7 mouse cellular contexts compared by ENCODE assay signal in the genomic region with DNA sequence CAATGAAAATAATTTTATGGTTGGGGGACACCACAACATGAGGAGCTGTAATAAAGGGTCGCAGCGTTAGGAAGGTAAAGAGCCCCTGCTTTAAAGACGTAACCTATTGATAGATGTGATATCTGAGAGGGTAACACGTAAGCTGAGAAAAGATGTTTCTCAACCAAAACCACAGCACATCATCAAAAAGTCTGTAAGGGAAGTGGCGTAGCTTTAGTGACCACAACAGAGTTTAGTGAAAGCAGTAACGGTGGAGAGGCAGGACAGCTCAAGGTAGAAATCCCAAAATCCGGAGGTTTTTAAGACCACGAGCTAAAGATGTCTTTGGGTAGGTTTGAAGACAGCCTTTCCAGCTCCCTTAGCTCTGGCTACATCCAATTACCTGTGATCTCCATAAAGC. TPM values are rescaled to one million over a fixed set of nuclear protein-coding genes. Genes with fewer than 3 reads are reported as not detected.
DNase-seq lines count a peak whose midpoint lies in the region; ATAC-seq and TF ChIP-seq lines count a peak whose summit lies in the region.

No protein-coding gene starts in this region.

- peak overlapping the region; percentile 99 for H3K27ac ChIP-seq in kidney, postnatal 0 days
- H3K27ac ChIP-seq in intestine, postnatal 0 days (ENCODE audit: low read depth, low read length): peak overlapping the region; percentile 98; the same call in 1 of the 2 replicates
- H3K27ac ChIP-seq in small intestine, adult 2 months (ENCODE audit: insufficient read depth, low read depth, low read length): peak overlapping the region; percentile 100

- H3K4me3 ChIP-seq in kidney, postnatal 0 days (replicated peaks; ENCODE audit: low read depth, low read length): no peak overlapping the region
- no peak overlapping the region for H3K4me3 ChIP-seq in intestine, postnatal 0 days (ENCODE audit: low read depth, low read length)
- H3K4me3 ChIP-seq in small intestine, adult 2 months (ENCODE audit: low read depth, low read length): no peak overlapping the region

- 89% methylated on average over 8 of the region's 8 CpGs for WGBS in kidney, postnatal 0 days
- WGBS in intestine, postnatal 0 days: 93% methylated on average over 8 of the region's 8 CpGs
- WGBS in small intestine, adult 2 months: 93% methylated on average over 8 of the region's 8 CpGs

- TF ChIP-seq CTCF in kidney, postnatal 0 days (IDR thresholded peaks at IDR 0.05; ENCODE audit: low read depth): no peak
- no peak for TF ChIP-seq CTCF in intestine, postnatal 0 days (IDR thresholded peaks at IDR 0.05; ENCODE audit: low read depth)
- no peak for TF ChIP-seq CTCF in small intestine, adult 2 months (IDR thresholded peaks at IDR 0.05; ENCODE audit: extremely low read depth, insufficient read length, insufficient replicate concordance, low read depth, low read length)

- DNase-seq in kidney, postnatal 0 days (ENCODE audit: low spot score): no peak
- no peak for DNase-seq in kidney, postnatal 14 days
- no peak for DNase-seq in layer of hippocampus, postnatal 36 days
- DNase-seq in left cerebral cortex, adult 11 months (ENCODE audit: low spot score): no peak

- peak overlapping the region; percentile 68; the same call in 1 of the 2 replicates for H3K4me2 ChIP-seq in kidney, postnatal 0 days (ENCODE audit: low read length)
- peak overlapping the region; percentile 72; the same call in 1 of the 2 replicates for H3K4me2 ChIP-seq in intestine, postnatal 0 days (replicated peaks; ENCODE audit: low read depth)

- H3K36me3 ChIP-seq in kidney, postnatal 0 days (ENCODE audit: insufficient read depth, low read length): no peaks in the 10 kb centered on the region
- 0 out of 2 replicates have a peak, but pooled peaks cover 4% of the 10 kb centered on the region for H3K36me3 ChIP-seq in intestine, postnatal 0 days (ENCODE audit: control insufficient read depth, insufficient read depth)
- peaks cover 6% of the 10 kb centered on the region for H3K36me3 ChIP-seq in small intestine, adult 2 months (ENCODE audit: control insufficient read depth, insufficient read depth, low read length)

- ATAC-seq in kidney, postnatal 0 days (replicated peaks; ENCODE audit: low FRiP score, low read depth): no peak
- ATAC-seq in common myeloid progenitor, adult 5-6 weeks (replicated peaks; ENCODE audit: low read depth, poor library complexity, severe bottlenecking): peak; percentile 17
- ATAC-seq in intestine, postnatal 0 days: no peak

- H3K27me3 ChIP-seq in kidney, postnatal 0 days (ENCODE audit: insufficient read depth, low read length): no peaks in the 10 kb centered on the region
- H3K27me3 ChIP-seq in intestine, postnatal 0 days (replicated peaks; ENCODE audit: control insufficient read depth, insufficient read depth, low read length): no peaks in the 10 kb centered on the region
- H3K27me3 ChIP-seq in small intestine, adult 2 months (ENCODE audit: control insufficient read depth, insufficient read depth, low read length): no peaks in the 10 kb centered on the region; the same call in 1 of the 2 replicates

- H3K9ac ChIP-seq in kidney, postnatal 0 days (ENCODE audit: low read depth, low read length): no peak overlapping the region
- H3K9ac ChIP-seq in intestine, postnatal 0 days (ENCODE audit: low read depth, low read length): no peak overlapping the region

- no peaks in the 10 kb centered on the region for H3K9me3 ChIP-seq in kidney, postnatal 0 days (replicated peaks; ENCODE audit: low read length)
- no peaks in the 10 kb centered on the region for H3K9me3 ChIP-seq in intestine, postnatal 0 days (ENCODE audit: control insufficient read depth)

- TF ChIP-seq POLR2A in small intestine, adult 2 months (IDR thresholded peaks at IDR 0.05; ENCODE audit: low read depth, low read length): no peak

- H3K4me1 ChIP-seq in kidney, postnatal 0 days (replicated peaks; ENCODE audit: insufficient read depth, low read length): peaks cover 6% of the 10 kb centered on the region
- H3K4me1 ChIP-seq in intestine, postnatal 0 days (replicated peaks; ENCODE audit: control insufficient read depth, insufficient read depth, low read length): no peaks in the 10 kb centered on the region; the same call in 1 of the 2 replicates
- H3K4me1 ChIP-seq in small intestine, adult 2 months (ENCODE audit: control insufficient read depth, insufficient read depth, insufficient read length, low read length): peaks cover 5% of the 10 kb centered on the region; the same call in 1 of the 2 replicates

RNA-seq across cellular contexts. Expression of a gene that starts 1.0 kb away (rescaled TPM):
- 417 and 435 TPM in 2 replicates for polyA plus RNA-seq in kidney, postnatal 0 days (2015; fragmentation: Nextera tagmentation; extraction: Ambion mirVana)
- total RNA-seq in common myeloid progenitor, adult 5-6 weeks (2017): 377 and 448 TPM in 2 replicates
- polyA plus RNA-seq in intestine, postnatal 0 days (2015; fragmentation: Nextera tagmentation; extraction: Ambion mirVana): 320 and 345 TPM in 2 replicates
- polyA plus RNA-seq in small intestine, adult 2 months (2012; rRNA removed): 0.66 and 1.6 TPM in 2 replicates
- total RNA-seq in layer of hippocampus, postnatal 36 days (2021): 100 to 1,000 TPM; 368 to 372 TPM

RNA-seq across cellular contexts. Expression of a gene that starts 17.9 kb away (rescaled TPM):
- 25.7 and 26.2 TPM in 2 replicates for polyA plus RNA-seq in kidney, postnatal 0 days (2015; fragmentation: Nextera tagmentation; extraction: Ambion mirVana)
- total RNA-seq in common myeloid progenitor, adult 5-6 weeks (2017): 7.4 and 14.7 TPM in 2 replicates
- 18.7 and 19.4 TPM in 2 replicates for polyA plus RNA-seq in intestine, postnatal 0 days (2015; fragmentation: Nextera tagmentation; extraction: Ambion mirVana)
- 1.4 and 2.9 TPM in 2 replicates for polyA plus RNA-seq in small intestine, adult 2 months (2012; rRNA removed)
- total RNA-seq in layer of hippocampus, postnatal 36 days (2021): 10 to 100 TPM; 23.4 to 28.7 TPM

RNA-seq across cellular contexts. Expression of a gene that starts 36.8 kb away (rescaled TPM):
- 122 and 126 TPM in 2 replicates for polyA plus RNA-seq in kidney, postnatal 0 days (2015; fragmentation: Nextera tagmentation; extraction: Ambion mirVana)
- 126 and 132 TPM in 2 replicates for total RNA-seq in common myeloid progenitor, adult 5-6 weeks (2017)
- polyA plus RNA-seq in intestine, postnatal 0 days (2015; fragmentation: Nextera tagmentation; extraction: Ambion mirVana): 68.8 and 72.1 TPM in 2 replicates
- polyA plus RNA-seq in small intestine, adult 2 months (2012; rRNA removed): 5.6 and 9.6 TPM in 2 replicates
- 10 to 100 TPM; 51.4 to 55.3 TPM for total RNA-seq in layer of hippocampus, postnatal 36 days (2021)

Comparison
In these comparisons a context has a peak if more than half of its experiments do, and no peak if none do; other contexts are left out.
1. RNA of a gene that starts 1.0 kb away (polyA plus RNA-seq): 417 to 435 TPM in kidney, postnatal 0 days and 320 to 345 TPM in intestine, postnatal 0 days; 0.66 to 1.6 TPM in small intestine, adult 2 months; every median in the first group is over 100 times any median in the second.
2. Peak in every context shown above with its lines, with median percentiles within 50 percentile points of each other: H3K27ac ChIP-seq.